Mouse (Mus musculus) embryonic fibroblast, embryonic 13.5 days (primary cell): ENCODE measurements around the gene Fut1.

Experiments used
- CTCF ChIP-seq: IDR thresholded peaks from 2 replicates; pipeline ENCODE4 v1.5.1; 2011; ENCODE audit warnings: mild to moderate bottlenecking, control low read depth, low read length, moderate library complexity, borderline replicate concordance; ENCODE audit not compliant: insufficient read depth
- POLR2A ChIP-seq: IDR thresholded peaks from 2 replicates; pipeline ENCODE4 v1.6.1; 2011; ENCODE audit warnings: low read depth, mild to moderate bottlenecking, control low read depth, low read length, moderate library complexity

DNA sequence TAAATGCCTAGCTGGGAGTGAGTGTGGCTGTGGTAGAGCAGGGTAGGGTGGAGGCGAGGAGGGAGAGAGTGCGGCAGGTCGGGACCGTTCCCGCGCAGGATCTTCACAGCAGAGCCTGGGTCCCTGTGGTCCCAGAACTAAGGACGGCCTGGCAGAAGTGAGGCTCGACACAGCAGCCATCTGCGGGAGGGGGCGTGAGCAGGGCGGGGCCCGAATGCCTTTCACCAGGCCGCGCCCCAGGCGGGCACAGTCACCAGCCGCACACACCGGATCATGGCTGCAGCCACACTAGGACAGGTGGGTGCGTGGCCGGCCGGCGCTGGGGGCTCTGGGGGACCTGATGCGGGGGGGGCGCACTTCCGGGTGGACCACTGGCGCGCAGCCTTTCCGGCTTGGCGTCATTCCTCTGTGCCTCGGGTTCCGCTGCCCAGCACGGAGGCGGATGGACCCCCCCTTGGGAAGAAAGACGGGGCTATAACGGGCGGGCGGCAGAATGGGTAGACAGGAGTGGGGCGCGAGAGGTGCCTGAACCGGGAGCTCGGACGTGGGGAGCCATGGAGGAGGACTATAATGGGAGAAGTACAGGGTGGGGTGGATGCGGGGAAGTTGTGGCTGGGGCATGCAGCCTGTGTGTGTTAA is 46.9 kb upstream of the Fut1 start, which contains the start of gene Bcat2:
- peak; percentile 77 for TF ChIP-seq POLR2A
- TF ChIP-seq CTCF, result no peak
